Mouse (Mus musculus) spleen, adult 2 months (tissue): ENCODE data around the gene Cript.

ENCODE experiments used
- CTCF ChIP-seq: fragments of 200-500 bp; IDR thresholded peaks from 2 replicates; pipeline ENCODE4 v1.5.1; 2011; ENCODE audit warnings: mild to moderate bottlenecking, inconsistent platforms; ENCODE audit not compliant: insufficient read depth, insufficient read length, insufficient replicate concordance; ENCODE audit errors: extremely low read depth
- POLR2A ChIP-seq: fragments of 200-500 bp; IDR thresholded peaks from 2 replicates; pipeline ENCODE4 v1.6.1; 2011; ENCODE audit warnings: low read depth, low read length, inconsistent platforms

DNA sequence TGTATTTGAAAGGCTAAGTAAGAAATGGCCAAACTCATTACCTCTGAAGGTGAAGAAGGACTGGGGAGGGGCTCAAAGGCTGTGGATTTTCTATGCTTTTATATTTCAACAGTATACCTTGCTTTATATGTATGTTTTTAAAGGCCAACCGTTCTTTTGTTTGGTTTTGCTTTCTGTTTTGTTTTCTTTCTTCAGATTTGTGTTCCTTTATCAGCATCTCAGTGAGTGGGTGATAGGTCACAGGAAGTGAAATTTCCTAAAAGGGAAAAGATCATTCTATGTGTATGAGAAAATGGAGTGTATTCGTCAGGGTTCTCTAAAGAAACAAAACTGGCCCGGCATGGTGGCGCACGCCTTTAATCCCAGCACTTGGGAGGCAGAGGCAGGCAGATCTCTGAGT, 58.3 kb downstream of the Cript start:
- TF ChIP-seq CTCF (no peak), POLR2A (no peak)
